Mouse (Mus musculus): ENCODE results near the gene Hrc.

DNA sequence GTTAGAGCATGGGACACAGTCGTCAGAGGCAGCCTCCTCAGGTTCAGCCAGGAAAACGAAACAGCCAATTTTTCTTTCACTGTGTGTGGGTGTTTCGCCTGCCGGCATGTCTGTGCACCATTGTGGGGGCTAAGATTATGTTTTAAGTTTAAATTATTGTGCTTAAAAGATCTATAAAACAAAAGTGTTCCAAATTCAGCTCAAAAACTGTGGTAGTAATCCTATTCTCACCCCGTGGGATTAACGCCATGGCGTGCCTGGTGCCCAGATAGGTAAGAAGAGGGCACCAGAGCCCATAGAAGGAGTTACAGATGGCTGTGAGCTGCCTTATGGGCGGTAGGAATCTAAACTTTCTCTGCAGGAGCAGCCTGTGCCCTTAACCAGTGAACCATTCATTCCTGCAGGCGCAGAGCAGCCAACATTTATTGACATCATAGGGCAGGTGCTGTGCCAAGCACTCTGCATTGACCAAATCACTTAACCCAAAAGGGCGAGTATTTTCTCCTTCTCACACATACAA, 19.8 kb upstream of the Hrc start:
- TF ChIP-seq POLR2A (IDR thresholded peaks at IDR 0.05; ENCODE audit: extremely low read depth, insufficient read depth, low read length) (no peak), CTCF (IDR thresholded peaks at IDR 0.05; ENCODE audit: low read depth, low read length) (no peak)

Measured in liver, adult 2 months (tissue).